Mouse (Mus musculus): ENCODE data around the gene Tmed1. TPM values are rescaled to one million over a fixed set of nuclear protein-coding genes. Genes with fewer than 3 reads are reported as not detected.
"Not testable (repeated sequence)": the region's sequence is repeated elsewhere in the genome, so short reads cannot be mapped to it uniquely, and the experiment has no call there.

Gene Tmed1
- polyA plus RNA-seq, 1 experiment from 2014 or later: 78.8 TPM

GRCm38 (mm10) chr9:21525142-21525936 is 15.3 kb upstream of the Tmed1 start:
- Histone ChIP-seq H3K4me2 (no peak overlapping the region), H3K9me3 (replicated peaks) (no peaks in the 10 kb centered on the region), H3K4me1 (replicated peaks) (peaks cover 6% of the 10 kb centered on the region; the same call in 1 of the 2 replicates), H3K4me3 (no peak overlapping the region), H3K9ac (no peak overlapping the region), H3K36me3 (no peaks in the 10 kb centered on the region), H3K27me3 (no peaks in the 10 kb centered on the region), H3K27ac (no peak overlapping the region)
- no peak for ATAC-seq (replicated peaks; ENCODE audit: insufficient number of reproducible peaks, insufficient read depth, low FRiP score, low read depth)
- 65% methylated on average over 7 of the region's 7 CpGs for WGBS

- H3K36me3 ChIP-seq; H3K9me3 ChIP-seq (replicated peaks); ATAC-seq (replicated peaks; ENCODE audit: insufficient number of reproducible peaks, insufficient read depth, low FRiP score, low read depth); H3K4me2 ChIP-seq; H3K27ac ChIP-seq; H3K9ac ChIP-seq; H3K4me3 ChIP-seq; H3K4me1 ChIP-seq (replicated peaks); H3K27me3 ChIP-seq: not testable (repeated sequence)
- 83% methylated on average over 6 of the region's 6 CpGs for WGBS
Observed at GRCm38 (mm10) chr9:21518690-21519089, 8.6 kb upstream of the Tmed1 start.

GRCm38 (mm10) chr9:21517947-21518495 is 8.0 kb upstream of the Tmed1 start:
- Histone ChIP-seq H3K4me2 (no peak overlapping the region), H3K27me3 (no peaks in the 10 kb centered on the region), H3K4me3 (no peak overlapping the region), H3K4me1 (replicated peaks) (no peaks in the 10 kb centered on the region), H3K9ac (no peak overlapping the region), H3K9me3 (replicated peaks) (no peaks in the 10 kb centered on the region), H3K36me3 (no peaks in the 10 kb centered on the region), H3K27ac (no peak overlapping the region)
- ATAC-seq (replicated peaks; ENCODE audit: insufficient number of reproducible peaks, insufficient read depth, low FRiP score, low read depth): no peak
- WGBS: 72% methylated on average over 6 of the region's 6 CpGs

- Histone ChIP-seq H3K27me3 (no peaks in the 10 kb centered on the region), H3K9ac (no peak overlapping the region), H3K4me1 (replicated peaks) (peaks cover 14% of the 10 kb centered on the region), H3K4me3 (no peak overlapping the region), H3K9me3 (replicated peaks) (no peaks in the 10 kb centered on the region), H3K4me2 (no peak overlapping the region), H3K36me3 (peaks cover 4% of the 10 kb centered on the region; the same call in 1 of the 2 replicates), H3K27ac (no peak overlapping the region)
- 96% methylated on average over 4 of the region's 4 CpGs for WGBS
- ATAC-seq (replicated peaks; ENCODE audit: insufficient number of reproducible peaks, insufficient read depth, low FRiP score, low read depth): no peak
Observed at GRCm38 (mm10) chr9:21513466-21513865, 3.4 kb upstream of the Tmed1 start.

- Histone ChIP-seq H3K27ac (peak overlapping the region; percentile 96), H3K36me3 (peaks cover 26% of the 10 kb centered on the region), H3K4me3 (peak overlapping the region; percentile 84), H3K4me2 (peak overlapping the region; percentile 71), H3K9ac (no peak overlapping the region; the same call in 1 of the 2 replicates), H3K9me3 (replicated peaks) (no peaks in the 10 kb centered on the region), H3K4me1 (replicated peaks) (peaks cover 14% of the 10 kb centered on the region), H3K27me3 (no peaks in the 10 kb centered on the region)
- 79% methylated on average over 9 of the region's 9 CpGs for WGBS
- ATAC-seq (replicated peaks; ENCODE audit: insufficient number of reproducible peaks, insufficient read depth, low FRiP score, low read depth): no peak
Observed at GRCm38 (mm10) chr9:21511052-21511451, 1.0 kb upstream of the Tmed1 start.

GRCm38 (mm10) chr9:21510689-21511015 is 600 bp upstream of the Tmed1 start:
- no peaks in the 10 kb centered on the region for H3K9me3 ChIP-seq (replicated peaks)
- ATAC-seq (replicated peaks; ENCODE audit: insufficient number of reproducible peaks, insufficient read depth, low FRiP score, low read depth): peak; percentile 9; the same call in 1 of the 2 replicates
- H3K36me3 ChIP-seq: peaks cover 30% of the 10 kb centered on the region
- no peaks in the 10 kb centered on the region for H3K27me3 ChIP-seq
- peaks cover 14% of the 10 kb centered on the region for H3K4me1 ChIP-seq (replicated peaks)
- peak overlapping the region; percentile 84 for H3K4me3 ChIP-seq
- H3K4me2 ChIP-seq: peak overlapping the region; percentile 71
- peak overlapping the region; percentile 23; the same call in 1 of the 2 replicates for H3K9ac ChIP-seq
- 5% methylated on average over 7 of the region's 7 CpGs for WGBS
- peak overlapping the region; percentile 96 for H3K27ac ChIP-seq

GRCm38 (mm10) chr9:21508871-21509404 is 1.1 kb downstream of the Tmed1 start:
- 70% methylated on average over 7 of the region's 7 CpGs for WGBS
- H3K27me3 ChIP-seq: no peaks in the 10 kb centered on the region
- peak overlapping the region; percentile 84 for H3K4me3 ChIP-seq
- 0 out of 2 replicates have a peak overlapping the region, but pooled peaks have one; percentile 96 for H3K27ac ChIP-seq
- peak overlapping the region; percentile 71 for H3K4me2 ChIP-seq
- peaks cover 14% of the 10 kb centered on the region for H3K4me1 ChIP-seq (replicated peaks)
- H3K9me3 ChIP-seq (replicated peaks): no peaks in the 10 kb centered on the region
- peak overlapping the region; percentile 84 for H3K9ac ChIP-seq
- H3K36me3 ChIP-seq: peaks cover 45% of the 10 kb centered on the region
- ATAC-seq (replicated peaks; ENCODE audit: insufficient number of reproducible peaks, insufficient read depth, low FRiP score, low read depth): no peak

GRCm38 (mm10) chr9:21507753-21508430 is 2.2 kb downstream of the Tmed1 start:
- Histone ChIP-seq H3K27me3 (no peaks in the 10 kb centered on the region), H3K4me2 (no peak overlapping the region), H3K36me3 (peaks cover 53% of the 10 kb centered on the region), H3K9ac (no peak overlapping the region), H3K27ac (no peak overlapping the region), H3K4me3 (no peak overlapping the region), H3K9me3 (replicated peaks) (no peaks in the 10 kb centered on the region), H3K4me1 (replicated peaks) (peaks cover 14% of the 10 kb centered on the region)
- WGBS: 90% methylated on average over 15 of the region's 15 CpGs
- ATAC-seq (replicated peaks; ENCODE audit: insufficient number of reproducible peaks, insufficient read depth, low FRiP score, low read depth): no peak

GRCm38 (mm10) chr9:21505767-21506166 is 4.3 kb downstream of the Tmed1 start:
- Histone ChIP-seq H3K27me3 (no peaks in the 10 kb centered on the region), H3K4me2 (no peak overlapping the region), H3K4me3 (no peak overlapping the region), H3K9me3 (replicated peaks) (no peaks in the 10 kb centered on the region), H3K27ac (no peak overlapping the region), H3K36me3 (peaks cover 60% of the 10 kb centered on the region), H3K9ac (no peak overlapping the region), H3K4me1 (replicated peaks) (peaks cover 9% of the 10 kb centered on the region)
- no peak for ATAC-seq (replicated peaks; ENCODE audit: insufficient number of reproducible peaks, insufficient read depth, low FRiP score, low read depth)

- Histone ChIP-seq H3K9ac (no peak overlapping the region), H3K36me3 (peaks cover 69% of the 10 kb centered on the region), H3K4me1 (replicated peaks) (no peaks in the 10 kb centered on the region), H3K27ac (no peak overlapping the region), H3K27me3 (no peaks in the 10 kb centered on the region), H3K9me3 (replicated peaks) (no peaks in the 10 kb centered on the region), H3K4me3 (no peak overlapping the region), H3K4me2 (no peak overlapping the region)
- no peak for ATAC-seq (replicated peaks; ENCODE audit: insufficient number of reproducible peaks, insufficient read depth, low FRiP score, low read depth)
- 88% methylated on average over 8 of the region's 8 CpGs for WGBS
Observed at GRCm38 (mm10) chr9:21503352-21503751, 6.7 kb downstream of the Tmed1 start.

GRCm38 (mm10) chr9:21498284-21498902 is 11.7 kb downstream of the Tmed1 start:
- no peak overlapping the region for H3K27ac ChIP-seq
- no peak overlapping the region for H3K4me2 ChIP-seq
- H3K27me3 ChIP-seq: no peaks in the 10 kb centered on the region
- no peak for ATAC-seq (replicated peaks; ENCODE audit: insufficient number of reproducible peaks, insufficient read depth, low FRiP score, low read depth)
- WGBS: 81% methylated on average over 12 of the region's 12 CpGs
- H3K4me1 ChIP-seq (replicated peaks): no peaks in the 10 kb centered on the region
- H3K9ac ChIP-seq: no peak overlapping the region
- H3K9me3 ChIP-seq (replicated peaks): no peaks in the 10 kb centered on the region
- no peak overlapping the region for H3K4me3 ChIP-seq
- H3K36me3 ChIP-seq: peaks cover 33% of the 10 kb centered on the region
